Mouse (Mus musculus) left cerebral cortex, adult 11 months (tissue): ENCODE results near the gene Topbp1.

Source experiments
- DNase-seq: peaks from one replicate; pipeline ENCODE4 v3.0.0; 2022; ENCODE audit warnings: low spot score

Topbp1 gene

DNA sequence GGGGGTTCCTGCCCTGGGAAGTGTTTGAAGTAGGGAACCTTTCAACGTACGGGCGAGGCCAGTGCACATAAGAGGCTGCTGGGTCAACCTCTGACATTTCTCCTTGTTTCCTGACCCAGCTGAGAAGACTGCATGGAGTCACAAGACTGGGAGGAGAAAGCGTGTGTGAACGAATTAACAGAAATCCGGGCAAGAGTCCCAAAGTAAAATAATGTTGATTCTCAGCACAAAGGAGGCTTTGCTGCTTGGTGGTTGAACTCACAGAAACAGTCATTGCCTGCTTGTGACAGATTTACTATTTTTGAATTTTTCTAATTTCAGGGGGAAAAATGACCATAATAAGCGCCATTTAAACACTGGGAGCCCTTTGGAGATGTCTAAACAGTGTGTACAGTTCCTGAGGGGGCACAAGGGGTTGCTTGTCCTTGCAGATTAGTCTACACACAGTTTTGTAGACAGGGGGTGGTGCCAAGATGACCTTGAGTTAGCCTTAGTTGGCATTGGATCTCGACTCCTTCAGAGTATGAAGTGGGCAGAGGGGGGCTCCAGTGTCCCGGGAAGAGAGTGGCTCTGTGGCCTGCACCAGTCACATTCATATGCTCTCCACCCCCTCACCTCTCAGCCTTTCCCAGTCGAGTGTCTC lies 82.1 kb downstream of the Topbp1 start:
- DNase-seq: no peak

DNA sequence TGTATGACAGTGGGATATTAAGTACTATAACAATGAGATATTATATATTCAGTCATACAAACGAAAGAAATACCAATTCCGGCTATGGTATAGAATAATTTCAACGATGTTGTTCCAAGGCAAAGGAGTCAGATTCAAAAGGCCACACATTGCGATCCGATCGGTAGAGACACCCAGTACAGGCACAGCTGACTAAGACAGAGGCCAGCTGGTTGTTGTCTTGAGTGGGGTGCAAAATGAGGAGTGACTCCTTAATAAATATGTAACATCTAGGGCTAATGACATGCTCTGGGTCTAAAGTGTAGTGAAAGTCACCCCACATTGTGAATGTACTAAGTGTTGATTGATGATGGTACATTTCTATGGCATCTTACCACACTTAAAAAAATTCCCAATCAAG lies 84.2 kb downstream of the Topbp1 start:
- DNase-seq: no peak

DNA sequence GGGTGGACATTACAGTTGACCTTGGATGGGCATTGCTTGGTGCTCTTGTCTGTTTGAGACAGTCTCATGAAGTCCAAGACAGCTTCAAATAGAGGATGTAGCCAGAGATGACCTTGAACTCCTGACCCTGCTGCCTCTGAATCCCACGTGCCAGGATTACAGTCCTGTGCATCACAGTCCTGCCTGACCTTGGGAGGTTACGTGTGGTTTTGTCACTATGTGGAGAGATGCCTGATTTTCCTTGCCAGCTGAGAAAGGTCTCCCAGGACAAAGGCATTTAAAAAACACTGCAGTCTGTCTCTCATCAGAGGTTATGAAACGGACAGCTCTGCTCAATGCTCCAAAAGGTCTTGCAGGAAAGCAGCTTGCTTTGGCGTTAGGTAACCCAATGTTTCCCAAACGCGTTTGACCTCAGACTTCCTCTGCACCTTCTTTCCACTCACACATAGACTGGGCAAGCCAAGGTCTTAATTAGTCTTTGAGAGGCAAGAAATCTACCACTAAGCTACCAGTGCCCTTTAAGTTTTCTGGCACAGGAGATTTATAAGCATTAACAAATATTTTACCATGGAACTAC lies 86.9 kb downstream of the Topbp1 start:
- no peak for DNase-seq

DNA sequence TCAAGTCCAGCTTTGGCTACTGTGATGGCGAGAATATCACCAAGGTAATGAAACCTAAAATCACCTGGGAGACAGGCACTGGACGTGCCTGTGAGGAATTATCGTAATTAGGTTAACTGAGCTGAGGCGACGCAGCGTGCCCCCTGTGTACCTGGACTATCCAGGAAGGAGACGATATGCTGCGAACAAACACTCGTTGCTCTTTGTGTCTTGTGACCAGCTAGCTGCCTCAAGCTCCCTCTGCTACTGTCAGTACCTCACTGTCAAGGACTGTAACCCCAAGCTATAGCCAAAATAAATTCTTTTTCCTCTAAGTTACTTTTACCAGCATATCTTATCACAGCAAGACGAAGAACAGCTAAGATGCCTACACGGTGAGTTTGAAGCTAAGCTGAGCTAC lies 88.2 kb downstream of the Topbp1 start:
- no peak for DNase-seq

DNA sequence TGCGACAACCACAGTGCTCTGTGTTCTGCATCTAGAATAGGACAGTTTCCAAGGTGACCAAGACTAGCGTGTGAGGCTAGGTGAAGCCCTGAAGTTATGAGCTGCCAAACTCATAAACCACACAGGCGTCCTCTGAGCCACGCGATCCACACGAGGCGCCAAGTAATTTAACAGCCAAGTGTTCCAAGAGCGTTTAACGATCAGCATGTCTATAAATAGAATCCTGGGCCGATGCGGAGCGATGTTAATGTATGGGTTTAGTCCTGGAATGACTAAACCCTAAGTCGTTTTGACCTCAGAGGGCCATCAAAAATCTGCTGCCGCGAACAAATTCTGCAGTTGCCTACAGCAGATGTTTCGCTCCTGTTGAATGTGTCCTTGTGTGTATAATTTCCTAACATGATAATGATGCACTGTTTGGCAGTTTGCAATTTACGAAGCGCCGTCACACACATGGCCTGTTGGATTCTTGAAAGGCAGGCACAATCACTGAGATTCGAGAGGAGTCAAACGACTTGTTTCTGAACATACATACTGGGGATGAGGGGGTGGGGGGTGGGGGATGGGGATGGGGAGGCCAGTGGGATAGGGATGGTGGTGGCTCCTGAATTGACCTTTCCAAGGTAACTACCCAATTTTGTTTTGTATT lies 93.6 kb downstream of the Topbp1 start:
- no peak for DNase-seq
